Mouse (Mus musculus) spleen, adult 2 months (tissue): ENCODE data around the gene Gpatch8. TPM values are rescaled to one million over a fixed set of nuclear protein-coding genes. Genes with fewer than 3 reads are reported as not detected.

Experiments
- DNase-seq, 2 experiments: peaks; one replicate each; pipeline versions ENCODE4 v3.0.0 to v3.0.0-alpha.2; 2012 to 2021; ENCODE audit warnings: low spot score in 2 of 2, low read depth in 1 of 2
- H3K27ac ChIP-seq: fragments of 200-500 bp; 2 replicates; pipeline ENCODE4 v1.5.1; 2012; ENCODE audit warnings: low read length, inconsistent platforms; ENCODE audit not compliant: insufficient read depth
- H3K27me3 ChIP-seq: fragments of 200-500 bp; 2 replicates; pipeline ENCODE4 v1.6.1; 2012; ENCODE audit warnings: mild to moderate bottlenecking, moderate library complexity, low read length, inconsistent platforms; ENCODE audit not compliant: control insufficient read depth, insufficient read depth
- H3K36me3 ChIP-seq: fragments of 200-500 bp; 2 replicates; pipeline ENCODE4 v1.6.1; 2012; ENCODE audit warnings: mild to moderate bottlenecking, low read length, inconsistent platforms; ENCODE audit not compliant: control insufficient read depth, insufficient read depth
- H3K4me1 ChIP-seq: fragments of 200-500 bp; 2 replicates; pipeline ENCODE4 v1.6.1; 2011; ENCODE audit warnings: inconsistent platforms; ENCODE audit not compliant: control insufficient read depth, insufficient read depth, insufficient read length
- H3K4me3 ChIP-seq: fragments of 200-500 bp; 2 replicates; pipeline ENCODE4 v1.5.1; 2011; ENCODE audit warnings: mild to moderate bottlenecking, inconsistent platforms; ENCODE audit not compliant: insufficient read depth, insufficient read length; ENCODE audit errors: extremely low read depth
- CTCF ChIP-seq: fragments of 200-500 bp; IDR thresholded peaks from 2 replicates; pipeline ENCODE4 v1.5.1; 2011; ENCODE audit warnings: mild to moderate bottlenecking, inconsistent platforms; ENCODE audit not compliant: insufficient read depth, insufficient read length, insufficient replicate concordance; ENCODE audit errors: extremely low read depth
- POLR2A ChIP-seq: fragments of 200-500 bp; IDR thresholded peaks from 2 replicates; pipeline ENCODE4 v1.6.1; 2011; ENCODE audit warnings: low read depth, low read length, inconsistent platforms
- WGBS: fragments of 180-500 bp; shearing (Covaris S2); methylation state at CpG from one replicate; pipeline ENCODE4 v1.1.7; 2018; 5-methylcytosine and 5-hydroxymethylcytosine counted together
- polyA plus RNA-seq: library from polyadenylated mRNA; depleted of rRNA; stranded (reverse); fragments of >200 nt; gene quantifications from 2 replicates; pipeline ENCODE4 v1.2.3, GENCODE M21; 2012

The Gpatch8 gene
- polyA plus RNA-seq, 1 experiment: 12.3 TPM

DNA sequence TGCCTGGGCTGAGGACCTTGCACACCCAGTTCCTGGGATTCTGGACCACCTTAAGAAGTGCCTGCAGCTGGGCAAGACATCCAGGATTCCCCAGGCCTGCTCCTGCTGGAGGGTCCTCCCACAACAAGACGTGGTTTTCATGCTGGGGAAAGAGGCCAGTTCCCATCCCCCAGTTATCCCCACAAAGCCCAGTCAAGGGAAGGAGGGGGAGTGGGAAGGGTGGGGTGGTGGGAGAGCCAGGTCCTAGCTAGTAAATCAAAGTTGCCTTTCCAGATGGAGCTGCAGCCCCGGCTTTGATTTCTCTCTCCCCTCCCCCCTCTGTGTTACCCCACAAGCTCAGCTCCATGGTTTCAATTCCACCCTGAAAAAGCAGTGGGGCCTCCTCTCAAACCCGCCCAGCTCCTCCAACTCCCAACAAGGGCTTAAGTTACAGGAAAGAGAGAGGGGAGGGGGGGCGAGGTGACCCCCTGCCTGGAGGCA lies 39.2 kb upstream of the Gpatch8 start:
- no peak for DNase-seq
- no peaks in the 10 kb centered on the region for H3K4me1 ChIP-seq
- no peaks in the 10 kb centered on the region for H3K36me3 ChIP-seq
- WGBS: 41% methylated on average over 4 of the region's 4 CpGs
- no peak overlapping the region for H3K4me3 ChIP-seq
- H3K27me3 ChIP-seq: no peaks in the 10 kb centered on the region
- no peak overlapping the region for H3K27ac ChIP-seq
- TF ChIP-seq POLR2A (no peak), CTCF (no peak)

DNA sequence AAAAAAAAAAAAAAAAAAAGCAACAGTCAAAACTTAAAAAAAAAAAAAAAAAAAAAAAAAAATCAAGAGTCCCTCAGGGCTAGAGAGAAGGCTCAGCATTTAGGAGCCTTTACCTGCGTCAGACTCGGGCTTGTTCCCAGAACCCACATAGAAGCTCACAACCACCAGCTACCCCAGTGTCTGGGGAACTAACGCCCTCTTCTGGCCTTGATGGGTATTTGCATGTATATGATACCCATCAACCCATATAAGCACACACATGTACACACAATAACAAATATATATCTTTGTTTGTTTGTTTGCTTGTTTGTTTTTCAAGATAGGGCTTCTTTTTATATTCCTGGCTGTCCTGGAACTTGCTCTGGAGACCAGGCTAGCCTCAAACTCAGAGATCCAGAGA lies 31.4 kb upstream of the Gpatch8 start:
- Histone ChIP-seq H3K36me3 (no peaks in the 10 kb centered on the region), H3K27ac (no peak overlapping the region), H3K4me1 (no peaks in the 10 kb centered on the region), H3K4me3 (no peak overlapping the region), H3K27me3 (no peaks in the 10 kb centered on the region)
- TF ChIP-seq POLR2A (no peak), CTCF (no peak)
- WGBS: 84% methylated on average over 3 of the region's 3 CpGs
- DNase-seq: no peak

DNA sequence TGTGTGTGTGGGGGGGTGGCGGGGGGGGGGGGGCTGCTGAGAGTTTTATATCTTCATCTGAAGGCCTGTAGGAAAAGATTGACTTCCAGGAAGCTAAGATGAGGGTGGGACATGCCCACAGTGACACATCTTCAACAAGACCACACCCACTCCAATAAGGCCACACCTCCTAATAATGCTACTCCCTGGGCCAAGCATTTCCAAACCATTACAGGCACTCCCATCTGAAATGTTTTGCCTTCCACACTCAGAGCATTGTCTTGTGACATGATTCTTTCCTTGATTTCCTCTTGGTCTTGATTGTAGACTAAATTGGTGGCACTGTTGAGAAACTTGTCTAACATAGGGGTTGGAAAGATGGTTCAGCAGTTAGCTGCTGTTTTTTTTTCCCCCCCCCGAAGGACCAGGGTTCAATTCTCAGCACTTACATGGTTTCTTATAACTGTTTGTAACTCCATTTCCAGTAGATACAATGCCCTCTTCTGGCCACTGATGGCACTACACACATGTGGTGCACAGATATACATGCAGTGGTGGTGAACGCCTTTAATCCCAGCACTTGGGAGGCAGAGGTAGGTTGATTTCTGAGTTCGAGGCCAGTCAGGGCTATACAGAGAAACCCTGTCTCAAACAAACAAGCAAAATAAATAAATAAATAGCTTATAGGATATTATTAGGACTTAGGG lies 30.4 kb upstream of the Gpatch8 start:
- 92% methylated on average over 4 of the region's 4 CpGs for WGBS
- Histone ChIP-seq H3K4me3 (no peak overlapping the region), H3K27me3 (0 out of 2 replicates have a peak, but pooled peaks cover 2% of the 10 kb centered on the region), H3K27ac (no peak overlapping the region), H3K4me1 (no peaks in the 10 kb centered on the region), H3K36me3 (no peaks in the 10 kb centered on the region)
- DNase-seq: no peak
- TF ChIP-seq POLR2A (no peak), CTCF (no peak)

DNA sequence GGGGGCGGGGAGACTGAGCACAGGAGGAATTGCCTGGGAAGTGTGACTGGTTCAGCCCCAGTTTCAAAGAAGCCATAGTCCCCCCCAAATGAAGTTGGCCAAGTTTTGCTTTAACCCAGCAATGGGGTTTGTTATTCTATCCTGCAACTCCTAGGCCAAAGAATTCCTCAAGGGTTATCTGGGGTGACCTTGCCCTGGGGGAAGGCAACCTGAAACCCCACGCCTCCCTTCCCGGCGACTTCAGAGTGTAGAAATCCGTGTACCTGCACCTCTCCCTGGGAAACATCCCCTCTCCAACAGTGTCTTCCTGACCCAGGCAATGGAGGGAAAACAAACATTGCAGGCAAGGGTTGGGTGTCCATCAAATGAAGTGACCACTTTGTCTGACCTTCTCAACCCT lies 26.5 kb upstream of the Gpatch8 start:
- WGBS: 51% methylated on average over 5 of the region's 5 CpGs
- no peak overlapping the region for H3K4me3 ChIP-seq
- H3K27me3 ChIP-seq: 0 out of 2 replicates have a peak, but pooled peaks cover 2% of the 10 kb centered on the region
- DNase-seq: no peak
- H3K4me1 ChIP-seq: no peaks in the 10 kb centered on the region; the same call in 1 of the 2 replicates
- H3K36me3 ChIP-seq: no peaks in the 10 kb centered on the region
- no peak for TF ChIP-seq POLR2A
- no peak for TF ChIP-seq CTCF
- H3K27ac ChIP-seq: no peak overlapping the region

DNA sequence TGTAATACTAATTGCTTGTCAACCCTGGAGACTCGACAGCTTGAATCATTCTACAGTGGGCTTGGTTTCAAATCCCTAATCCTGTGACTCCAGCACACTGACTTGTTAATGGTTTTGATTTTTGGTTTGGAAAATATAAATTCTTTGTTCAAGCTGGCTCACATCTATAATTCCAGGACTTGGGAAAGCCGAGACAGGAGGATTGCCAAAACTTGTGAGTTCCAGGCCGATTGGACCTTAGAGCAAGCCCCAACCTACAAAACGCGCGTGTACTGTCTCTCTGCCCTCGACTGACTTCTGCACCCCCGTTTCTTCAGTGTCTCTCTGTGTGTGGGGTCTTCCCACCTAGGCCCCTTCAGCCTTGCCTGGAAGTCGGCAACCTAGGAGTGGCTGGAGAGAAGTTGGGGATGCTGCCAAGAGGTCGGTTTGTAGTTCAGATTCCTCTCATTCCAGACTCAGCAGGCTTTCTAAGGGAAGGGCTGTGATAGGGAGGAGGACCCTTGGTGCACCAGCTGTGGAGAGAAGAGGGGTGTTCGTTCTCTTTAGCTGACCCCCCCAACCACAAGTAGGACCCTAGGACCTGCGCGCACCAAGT lies 25.9 kb upstream of the Gpatch8 start:
- no peak for DNase-seq
- 59% methylated on average over 13 of the region's 13 CpGs for WGBS
- Histone ChIP-seq H3K4me1 (no peaks in the 10 kb centered on the region; the same call in 1 of the 2 replicates), H3K36me3 (no peaks in the 10 kb centered on the region), H3K27me3 (0 out of 2 replicates have a peak, but pooled peaks cover 2% of the 10 kb centered on the region), H3K27ac (no peak overlapping the region), H3K4me3 (no peak overlapping the region)
- TF ChIP-seq POLR2A: no peak
- no peak for TF ChIP-seq CTCF

DNA sequence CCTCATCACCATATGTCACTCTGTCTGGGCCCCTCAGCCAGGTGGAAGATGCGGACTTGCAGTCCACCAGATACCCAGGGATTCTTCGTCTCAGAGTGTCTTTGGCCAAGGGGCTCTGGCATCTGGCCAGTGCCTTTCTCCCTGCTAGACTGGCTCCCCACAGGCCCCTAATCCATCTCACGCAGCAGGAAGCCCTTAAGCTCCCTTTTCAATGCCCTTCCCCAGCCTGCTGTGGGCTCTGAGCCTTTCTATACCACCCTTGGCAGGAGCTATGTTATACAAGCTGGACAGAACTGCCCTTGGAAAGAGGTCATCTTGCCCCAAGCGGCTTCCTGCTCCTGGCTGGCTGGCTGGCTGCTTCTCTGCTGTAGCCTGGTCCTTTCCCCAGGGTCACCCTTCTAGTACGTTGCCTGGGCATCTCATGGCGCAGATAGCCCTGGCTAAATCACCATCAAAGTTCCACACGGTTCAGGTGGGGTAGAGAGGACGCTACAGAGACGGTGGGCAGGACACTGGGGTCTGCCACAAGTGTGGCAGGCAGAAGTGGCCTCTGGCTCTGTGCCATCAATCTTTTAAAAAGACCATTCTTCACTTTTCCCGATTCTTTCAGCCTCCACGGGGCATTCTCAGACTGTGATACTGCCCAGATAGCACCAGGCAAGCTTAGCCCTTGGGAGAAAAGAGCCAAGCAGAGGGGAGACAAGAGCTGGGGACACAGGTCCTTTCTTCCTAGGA lies 25.3 kb upstream of the Gpatch8 start:
- Histone ChIP-seq H3K36me3 (no peaks in the 10 kb centered on the region), H3K4me3 (no peak overlapping the region), H3K27ac (no peak overlapping the region), H3K4me1 (no peaks in the 10 kb centered on the region; the same call in 1 of the 2 replicates), H3K27me3 (0 out of 2 replicates have a peak, but pooled peaks cover 2% of the 10 kb centered on the region)
- 51% methylated on average over 11 of the region's 11 CpGs for WGBS
- TF ChIP-seq POLR2A: no peak
- TF ChIP-seq CTCF: no peak
- no peak for DNase-seq
